Mouse (Mus musculus): Measurements from ENCODE around the gene Traf3ip1. TPM values are rescaled to one million over a fixed set of nuclear protein-coding genes. Genes with fewer than 3 reads are reported as not detected.

The Traf3ip1 gene
- polyA plus RNA-seq, 2 experiments, result 1.3 to 4.1 TPM

DNA sequence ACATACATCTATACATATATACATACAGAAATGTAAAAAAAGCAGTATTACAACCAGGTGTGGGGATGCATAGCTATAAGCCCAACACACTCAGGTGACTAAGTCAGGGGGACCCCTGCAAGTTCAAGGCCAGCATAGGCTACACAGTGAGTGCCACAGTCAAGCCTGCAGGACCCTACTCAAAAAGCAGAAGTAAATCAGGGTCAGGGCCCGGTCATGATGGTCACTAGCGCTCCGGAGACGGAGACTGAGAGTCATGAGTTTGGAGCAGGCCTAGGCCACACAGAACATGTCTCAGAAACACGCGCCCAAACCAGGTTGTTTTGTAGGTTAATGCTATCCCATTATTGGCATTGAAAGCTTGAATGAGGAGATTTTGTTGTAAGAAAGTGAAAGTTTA, 4.1 kb downstream of the Traf3ip1 start:
- WGBS (ENCODE audit: insufficient replicate concordance), result 72% methylated on average over 6 of the region's 6 CpGs
- H3K4me2 ChIP-seq (ENCODE audit: low read depth), result no peak overlapping the region
- H3K9ac ChIP-seq (replicated peaks), result no peak overlapping the region
- no peaks in the 10 kb centered on the region for H3K36me3 ChIP-seq (replicated peaks; ENCODE audit: control insufficient read depth, insufficient read depth, low read depth)
- H3K27me3 ChIP-seq (ENCODE audit: control insufficient read depth, insufficient read depth, low read length), result no peaks in the 10 kb centered on the region
- ATAC-seq (ENCODE audit: insufficient read depth) (no peak), DNase-seq (ENCODE audit: low read depth in 3 of 3, low spot score in 3 of 3) (no peak)
- no peak overlapping the region for H3K27ac ChIP-seq
- H3K4me1 ChIP-seq (replicated peaks; ENCODE audit: control insufficient read depth in 2 of 2, insufficient read depth in 2 of 2, low read length in 1 of 2), result peaks cover 0 to 9% of the 10 kb centered on the region in 2 experiments; a peak in 2 of 4 replicates
- no peak for TF ChIP-seq EP300 (IDR thresholded peaks at IDR 0.05; ENCODE audit: low read depth)
- no peak for TF ChIP-seq CTCF (IDR thresholded peaks at IDR 0.05; ENCODE audit: low read depth)
- no peak overlapping the region for H3K4me3 ChIP-seq (ENCODE audit: insufficient read depth in 1 of 2, low read depth in 2 of 2, low read length in 2 of 2)
- H3K9me3 ChIP-seq (ENCODE audit: control insufficient read depth, low read length), result no peaks in the 10 kb centered on the region

- TF ChIP-seq EP300 (IDR thresholded peaks at IDR 0.05; ENCODE audit: low read depth), result no peak
- TF ChIP-seq CTCF (IDR thresholded peaks at IDR 0.05; ENCODE audit: low read depth), result no peak
- ATAC-seq (ENCODE audit: insufficient read depth), result no peak
- H3K9ac ChIP-seq (replicated peaks), result no peak overlapping the region
- H3K36me3 ChIP-seq (replicated peaks; ENCODE audit: control insufficient read depth, insufficient read depth, low read depth), result no peaks in the 10 kb centered on the region
- no peaks in the 10 kb centered on the region for H3K27me3 ChIP-seq (ENCODE audit: control insufficient read depth, insufficient read depth, low read length)
- DNase-seq (ENCODE audit: low read depth in 3 of 3, low spot score in 3 of 3), result no peak
- no peak overlapping the region for H3K4me3 ChIP-seq (ENCODE audit: insufficient read depth in 1 of 2, low read depth in 2 of 2, low read length in 2 of 2)
- WGBS (ENCODE audit: insufficient replicate concordance), result 55% methylated on average over 3 of the region's 3 CpGs
- H3K9me3 ChIP-seq (ENCODE audit: control insufficient read depth, low read length), result no peaks in the 10 kb centered on the region
- no peak overlapping the region for H3K27ac ChIP-seq
- no peaks in the 10 kb centered on the region for H3K4me1 ChIP-seq (replicated peaks; ENCODE audit: control insufficient read depth in 2 of 2, insufficient read depth in 2 of 2, low read length in 1 of 2)
- no peak overlapping the region for H3K4me2 ChIP-seq (ENCODE audit: low read depth)
Observed at GRCm38 (mm10) chr1:91504615-91505014, 10.2 kb downstream of the Traf3ip1 start.

GRCm38 (mm10) chr1:91514916-91515315, 20.5 kb downstream of the Traf3ip1 start:
- no peak overlapping the region for H3K4me2 ChIP-seq (ENCODE audit: low read depth)
- no peak for DNase-seq (ENCODE audit: low read depth in 3 of 3, low spot score in 3 of 3)
- H3K9me3 ChIP-seq (ENCODE audit: control insufficient read depth, low read length), result no peaks in the 10 kb centered on the region
- no peaks in the 10 kb centered on the region for H3K27me3 ChIP-seq (ENCODE audit: control insufficient read depth, insufficient read depth, low read length)
- no peak for ATAC-seq (ENCODE audit: insufficient read depth)
- H3K27ac ChIP-seq, result no peak overlapping the region
- no peak overlapping the region for H3K9ac ChIP-seq (replicated peaks)
- no peaks in the 10 kb centered on the region for H3K4me1 ChIP-seq (replicated peaks; ENCODE audit: control insufficient read depth in 2 of 2, insufficient read depth in 2 of 2, low read length in 1 of 2)
- TF ChIP-seq CTCF (IDR thresholded peaks at IDR 0.05; ENCODE audit: low read depth), result peak; percentile 39; the same call in 1 of the 2 replicates
- TF ChIP-seq EP300 (IDR thresholded peaks at IDR 0.05; ENCODE audit: low read depth), result no peak
- no peak overlapping the region for H3K4me3 ChIP-seq (ENCODE audit: insufficient read depth in 1 of 2, low read depth in 2 of 2, low read length in 2 of 2)
- no peaks in the 10 kb centered on the region for H3K36me3 ChIP-seq (replicated peaks; ENCODE audit: control insufficient read depth, insufficient read depth, low read depth)
- 77% methylated on average over 11 of the region's 11 CpGs for WGBS (ENCODE audit: insufficient replicate concordance)

DNA sequence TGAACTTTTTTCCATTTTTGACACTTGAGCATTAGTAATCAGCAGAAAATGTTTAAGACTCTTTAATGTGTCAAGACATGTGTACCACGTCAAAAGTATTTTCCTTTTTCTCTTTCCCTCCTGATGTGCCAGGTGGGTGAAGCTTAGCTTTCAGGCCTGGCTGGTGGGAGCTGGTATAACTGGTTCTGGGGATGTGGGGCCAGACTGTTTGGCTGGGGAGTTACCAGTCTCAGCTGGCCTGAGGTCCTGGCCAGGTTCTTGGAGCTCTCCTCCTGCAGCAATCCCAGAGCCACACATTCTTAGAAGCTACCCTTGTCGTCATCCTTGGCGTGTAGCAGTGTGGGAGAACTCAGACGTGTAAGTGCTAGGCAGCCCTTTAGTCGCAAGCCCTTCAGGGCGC, 21.2 kb downstream of the Traf3ip1 start:
- ATAC-seq (ENCODE audit: insufficient read depth) (no peak), DNase-seq (ENCODE audit: low read depth in 3 of 3, low spot score in 3 of 3) (no peak)
- Histone ChIP-seq H3K9me3 (ENCODE audit: control insufficient read depth, low read length) (no peaks in the 10 kb centered on the region), H3K36me3 (replicated peaks; ENCODE audit: control insufficient read depth, insufficient read depth, low read depth) (no peaks in the 10 kb centered on the region), H3K4me1 (replicated peaks; ENCODE audit: control insufficient read depth in 2 of 2, insufficient read depth in 2 of 2, low read length in 1 of 2) (no peaks in the 10 kb centered on the region), H3K27ac (no peak overlapping the region), H3K4me2 (ENCODE audit: low read depth) (no peak overlapping the region), H3K27me3 (ENCODE audit: control insufficient read depth, insufficient read depth, low read length) (no peaks in the 10 kb centered on the region), H3K9ac (replicated peaks) (no peak overlapping the region), H3K4me3 (ENCODE audit: insufficient read depth in 1 of 2, low read depth in 2 of 2, low read length in 2 of 2) (no peak overlapping the region)
- TF ChIP-seq EP300 (IDR thresholded peaks at IDR 0.05; ENCODE audit: low read depth) (no peak), CTCF (IDR thresholded peaks at IDR 0.05; ENCODE audit: low read depth) (no peak)
- 73% methylated on average over 6 of the region's 6 CpGs for WGBS (ENCODE audit: insufficient replicate concordance)

DNA sequence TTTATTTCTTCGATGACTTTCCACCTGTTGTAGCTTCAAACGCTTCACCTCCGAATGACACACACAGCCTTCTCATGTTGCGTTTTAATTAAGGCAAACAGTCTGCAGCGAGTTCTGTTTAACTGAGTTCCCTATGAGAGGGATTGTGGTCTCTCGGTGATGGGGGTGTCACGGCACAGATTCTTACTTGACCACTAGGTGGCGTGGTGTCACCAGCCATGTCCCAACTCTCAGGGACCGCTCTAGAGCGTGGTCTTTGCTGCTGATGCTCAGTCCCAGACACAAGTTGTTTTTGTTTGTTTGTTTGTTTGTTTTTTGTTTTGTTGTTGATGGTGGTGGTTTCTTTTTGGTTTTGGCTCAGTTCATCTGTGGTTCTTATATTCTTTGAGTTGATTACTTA, 29.3 kb downstream of the Traf3ip1 start:
- TF ChIP-seq EP300 (IDR thresholded peaks at IDR 0.05; ENCODE audit: low read depth) (no peak), CTCF (IDR thresholded peaks at IDR 0.05; ENCODE audit: low read depth) (peak; percentile 99)
- WGBS (ENCODE audit: insufficient replicate concordance), result 13% methylated on average over 10 of the region's 10 CpGs
- peak in 1 of 3 experiments; percentile 56 for DNase-seq (ENCODE audit: low read depth in 3 of 3, low spot score in 3 of 3)

More for the DNA sequence above, 29.3 kb downstream of the Traf3ip1 start:
- Histone ChIP-seq H3K36me3 (replicated peaks; ENCODE audit: control insufficient read depth, insufficient read depth, low read depth) (no peaks in the 10 kb centered on the region; the same call in 1 of the 2 replicates), H3K4me3 (ENCODE audit: insufficient read depth in 1 of 2, low read depth in 2 of 2, low read length in 2 of 2) (no peak overlapping the region), H3K4me1 (replicated peaks; ENCODE audit: control insufficient read depth in 2 of 2, insufficient read depth in 2 of 2, low read length in 1 of 2) (no peaks in the 10 kb centered on the region), H3K9ac (replicated peaks) (no peak overlapping the region), H3K9me3 (ENCODE audit: control insufficient read depth, low read length) (no peaks in the 10 kb centered on the region), H3K27ac (no peak overlapping the region), H3K4me2 (ENCODE audit: low read depth) (no peak overlapping the region), H3K27me3 (ENCODE audit: control insufficient read depth, insufficient read depth, low read length) (no peaks in the 10 kb centered on the region)
- peak; percentile 73 for ATAC-seq (ENCODE audit: insufficient read depth)
